Mouse (Mus musculus) C2C12 (cell line): ENCODE measurements around the gene Rptor. TPM values are rescaled to one million over a fixed set of nuclear protein-coding genes. Genes with fewer than 3 reads are reported as not detected.

ENCODE experiments used
- H3K27me3 ChIP-seq: one replicate; pipeline ENCODE4 v1.6.1; 2011; ENCODE audit not compliant: control insufficient read depth, insufficient read depth, insufficient read length
- H3K36me3 ChIP-seq: one replicate; pipeline ENCODE4 v1.6.1; 2011; ENCODE audit not compliant: control insufficient read depth, insufficient read depth
- H3K4me3 ChIP-seq: one replicate; pipeline ENCODE4 v1.5.1; 2011; ENCODE audit warnings: mild to moderate bottlenecking, control low read depth; ENCODE audit not compliant: poor library complexity, insufficient read depth, severe bottlenecking
- H3K79me2 ChIP-seq: one replicate; pipeline ENCODE4 v1.6.1; 2011; ENCODE audit not compliant: control insufficient read depth, insufficient read depth
- H3K79me3 ChIP-seq: one replicate; pipeline ENCODE4 v1.6.1; 2011; ENCODE audit warnings: low read depth, control low read depth
- H3ac ChIP-seq: one replicate; pipeline ENCODE3; 2011; ENCODE audit warnings: low read depth; ENCODE audit not compliant: control insufficient read depth, insufficient read length
- CEBPB ChIP-seq: IDR thresholded peaks from one replicate; pipeline ENCODE4 v1.6.1; 2011; ENCODE audit warnings: low read depth, mild to moderate bottlenecking, control low read depth, moderate library complexity
- CTCF ChIP-seq: IDR thresholded peaks from one replicate; pipeline ENCODE4 v1.5.1; 2011; ENCODE audit not compliant: control insufficient read depth, insufficient read depth, insufficient read length
- FOSL1 ChIP-seq: IDR thresholded peaks from one replicate; pipeline ENCODE4 v1.8.0; 2011; ENCODE audit warnings: mild to moderate bottlenecking, low read length; ENCODE audit not compliant: poor library complexity, insufficient read depth, severe bottlenecking
- MAX ChIP-seq: IDR thresholded peaks from one replicate; pipeline ENCODE4 v1.6.1; 2011; ENCODE audit warnings: mild to moderate bottlenecking, control low read depth
- MYOD1 ChIP-seq: IDR thresholded peaks from one replicate; pipeline ENCODE4 v1.6.1; 2011; ENCODE audit warnings: low read depth; ENCODE audit not compliant: control insufficient read depth, insufficient read length
- MYOG ChIP-seq: IDR thresholded peaks from one replicate; pipeline ENCODE4 v1.6.1; 2011; ENCODE audit not compliant: control insufficient read depth, insufficient read length; ENCODE audit errors: extremely low read depth
- USF1 ChIP-seq: IDR thresholded peaks from one replicate; pipeline ENCODE4 v1.6.1; 2011; ENCODE audit warnings: low read depth, mild to moderate bottlenecking, control low read depth, moderate library complexity
- long read RNA-seq, 2 experiments: library from polyadenylated mRNA; unstranded; transcript quantifications; one replicate each; pipeline ENCODE4 v2.0.0; 2019 to 2020
- polyA plus RNA-seq: library from polyadenylated mRNA; unstranded; fragments of >200 nt; fragmentation: generic; extraction: Trizol; gene quantifications from one replicate; pipeline ENCODE4 v1.2.1, GENCODE M21; 2012; ENCODE audit warnings: missing spikeins

The Rptor gene
- polyA plus RNA-seq = 34.8 TPM
- long read RNA-seq, experiment 1, partial matches to known transcripts = 13 of 17 reads
- long read RNA-seq, experiment 1, other reads (novel, unspliced or antisense) = 3 of 17 reads
- long read RNA-seq, experiment 2, full-length matches to known transcripts = 15 of 85 reads
- long read RNA-seq, experiment 2, partial matches to known transcripts = 47 of 85 reads
- long read RNA-seq, experiment 2, other reads (novel, unspliced or antisense) = 23 of 85 reads

DNA sequence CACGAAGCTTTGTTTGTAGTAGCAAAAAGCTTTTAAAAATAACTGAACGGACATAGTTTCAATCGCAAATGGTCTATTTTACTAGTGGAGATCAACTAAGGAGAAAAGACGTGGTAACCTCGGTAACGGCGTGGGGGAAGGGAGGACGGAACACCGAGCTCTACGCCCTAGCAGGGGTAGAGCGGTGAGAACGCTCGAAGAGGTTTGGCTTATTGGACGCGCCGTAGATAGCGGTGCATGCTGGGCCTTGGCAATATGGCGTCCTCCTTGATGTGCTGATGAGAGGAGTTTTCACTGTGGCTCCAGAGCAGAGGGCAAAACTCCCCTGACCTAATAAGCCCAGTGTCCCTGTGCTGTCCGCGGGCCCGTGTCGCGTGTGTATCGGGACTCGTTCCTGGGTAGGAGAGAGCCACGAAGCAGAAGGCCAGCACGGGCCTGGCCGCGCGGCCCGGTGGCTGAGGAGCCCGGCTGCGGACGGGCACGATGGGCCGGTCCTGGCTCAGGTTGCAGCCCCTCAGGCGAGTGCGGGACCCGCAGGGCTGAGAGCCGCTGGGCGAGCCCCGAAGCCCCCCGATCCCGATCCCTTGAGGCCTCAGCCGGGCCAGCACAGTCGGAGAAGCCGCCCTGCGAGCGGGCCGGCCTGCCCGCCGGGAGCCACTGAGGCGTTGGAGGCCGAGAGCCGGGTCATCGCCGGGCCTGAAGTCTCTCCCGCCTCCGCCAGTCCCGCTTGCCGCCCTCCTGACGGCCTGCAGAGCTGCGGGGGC is at the start of gene Rptor:
Gene Rptor, plus strand, starts transcription at position 143 of the 764 bp plus-strand sequence.
- peaks cover 51% of the 10 kb centered on the region for H3K79me2 ChIP-seq
- no peaks in the 10 kb centered on the region for H3K27me3 ChIP-seq
- peak within 1 kb of the TSS; percentile 99 for H3ac ChIP-seq
- H3K79me3 ChIP-seq = peaks cover 48% of the 10 kb centered on the region
- H3K4me3 ChIP-seq = peak within 1 kb of the TSS; percentile 82
- TF ChIP-seq MYOG (no peak), USF1 (no peak), MAX (peak; percentile 92)
- peaks cover 18% of the 10 kb centered on the region for H3K36me3 ChIP-seq

DNA sequence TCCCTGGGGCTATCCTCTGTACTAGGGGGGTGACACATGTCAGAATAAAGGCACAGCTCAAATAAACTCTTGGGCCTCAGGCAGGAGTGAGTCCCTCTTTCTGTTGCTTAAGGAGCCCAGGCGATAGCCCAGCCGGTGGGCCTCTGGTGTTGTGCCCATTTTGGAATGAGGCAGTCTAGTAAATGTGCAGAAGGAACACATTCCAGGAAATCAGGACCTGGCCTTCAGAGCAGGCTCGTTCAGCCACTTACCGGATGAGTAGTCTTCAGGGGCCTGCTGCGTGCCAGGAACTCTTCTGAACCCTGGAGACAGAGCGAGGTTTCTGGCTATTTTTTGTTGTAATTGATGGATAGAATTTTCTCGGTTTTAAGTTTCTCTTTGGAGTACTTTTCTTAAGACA is 48.0 kb upstream of the Rptor start:
- TF ChIP-seq CTCF (no peak), MYOD1 (no peak), FOSL1 (no peak), MAX (no peak), MYOG (no peak), CEBPB (no peak), USF1 (no peak)
- Histone ChIP-seq H3K36me3 (no peaks in the 10 kb centered on the region), H3K27me3 (peaks cover 3% of the 10 kb centered on the region), H3ac (no peak overlapping the region), H3K79me2 (no peaks in the 10 kb centered on the region), H3K79me3 (no peaks in the 10 kb centered on the region), H3K4me3 (no peak overlapping the region)

DNA sequence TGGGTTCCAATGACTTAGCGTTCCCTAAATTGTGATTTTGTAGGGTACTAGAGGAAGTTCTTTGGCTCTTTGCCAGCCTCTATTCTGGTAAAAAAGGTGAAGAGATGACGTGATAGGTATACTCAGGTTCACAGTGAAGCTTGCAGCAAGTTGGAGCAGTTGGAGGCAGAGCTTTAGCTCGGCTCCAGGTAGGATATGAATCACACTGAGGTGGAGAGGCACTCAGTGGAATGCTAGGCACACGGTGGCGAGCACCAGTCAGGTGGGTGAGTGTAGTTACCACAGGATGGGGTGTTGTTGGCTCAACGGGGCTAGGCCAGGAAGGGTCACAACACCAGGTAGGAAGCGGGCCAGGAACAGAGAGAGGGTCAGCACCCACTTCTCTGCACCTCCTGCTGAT is 47.5 kb upstream of the Rptor start:
- Histone ChIP-seq H3K79me2 (no peaks in the 10 kb centered on the region), H3ac (no peak overlapping the region), H3K27me3 (peaks cover 7% of the 10 kb centered on the region), H3K36me3 (no peaks in the 10 kb centered on the region), H3K4me3 (no peak overlapping the region), H3K79me3 (no peaks in the 10 kb centered on the region)
- TF ChIP-seq MYOG (no peak), CEBPB (no peak), MAX (no peak), CTCF (no peak), USF1 (no peak), FOSL1 (no peak), MYOD1 (no peak)

DNA sequence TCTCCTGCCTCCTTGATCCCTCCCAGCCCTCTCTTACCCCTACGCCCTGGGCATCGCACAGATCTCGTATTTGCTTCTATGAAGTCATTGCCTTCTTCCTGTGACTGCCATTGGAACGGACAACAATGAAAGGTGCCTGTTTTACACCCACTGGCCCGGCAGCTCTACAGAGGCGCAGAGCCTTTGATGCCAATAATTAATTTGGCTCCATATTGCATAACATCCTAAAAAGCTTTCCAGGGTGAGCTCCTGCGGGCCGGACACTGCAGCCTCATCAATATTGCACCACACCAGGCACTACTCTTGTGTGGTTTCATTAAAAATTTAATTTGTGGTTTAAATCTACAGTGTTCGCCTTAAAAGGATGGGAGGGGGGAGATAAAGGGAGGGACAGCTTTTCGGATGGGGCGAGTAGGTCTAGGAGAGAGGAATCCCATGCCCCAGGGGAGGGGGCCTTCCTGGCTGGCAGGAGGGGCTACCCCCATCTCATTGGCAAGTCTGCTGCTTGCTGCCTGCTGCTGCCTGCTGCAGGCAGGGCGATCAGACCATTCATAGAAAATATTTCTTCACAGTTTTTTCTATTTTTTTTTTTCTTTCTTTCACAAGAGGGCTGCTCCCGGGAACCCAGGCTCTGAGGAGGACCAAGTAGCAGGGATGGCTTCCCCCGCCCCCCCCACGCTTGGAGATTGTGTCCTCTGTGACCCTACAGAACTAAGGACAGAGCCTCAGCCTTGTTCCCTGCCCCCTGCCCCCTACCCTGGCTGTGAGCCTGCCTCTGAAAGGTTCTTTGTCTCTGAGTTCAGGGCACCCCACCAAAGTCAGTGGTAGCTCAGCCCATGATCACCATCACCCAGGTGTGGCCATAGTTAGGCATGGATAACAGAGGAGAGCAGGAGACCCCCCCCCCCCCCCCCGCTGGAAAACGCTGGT is 44.5 kb upstream of the Rptor start:
- H3ac ChIP-seq = no peak overlapping the region
- H3K36me3 ChIP-seq = no peaks in the 10 kb centered on the region
- peaks cover 20% of the 10 kb centered on the region for H3K27me3 ChIP-seq
- TF ChIP-seq MAX (no peak), CEBPB (no peak), MYOG (no peak), USF1 (no peak), CTCF (no peak), MYOD1 (no peak), FOSL1 (no peak)
- no peak overlapping the region for H3K4me3 ChIP-seq
- H3K79me2 ChIP-seq = no peaks in the 10 kb centered on the region
- H3K79me3 ChIP-seq = no peaks in the 10 kb centered on the region

DNA sequence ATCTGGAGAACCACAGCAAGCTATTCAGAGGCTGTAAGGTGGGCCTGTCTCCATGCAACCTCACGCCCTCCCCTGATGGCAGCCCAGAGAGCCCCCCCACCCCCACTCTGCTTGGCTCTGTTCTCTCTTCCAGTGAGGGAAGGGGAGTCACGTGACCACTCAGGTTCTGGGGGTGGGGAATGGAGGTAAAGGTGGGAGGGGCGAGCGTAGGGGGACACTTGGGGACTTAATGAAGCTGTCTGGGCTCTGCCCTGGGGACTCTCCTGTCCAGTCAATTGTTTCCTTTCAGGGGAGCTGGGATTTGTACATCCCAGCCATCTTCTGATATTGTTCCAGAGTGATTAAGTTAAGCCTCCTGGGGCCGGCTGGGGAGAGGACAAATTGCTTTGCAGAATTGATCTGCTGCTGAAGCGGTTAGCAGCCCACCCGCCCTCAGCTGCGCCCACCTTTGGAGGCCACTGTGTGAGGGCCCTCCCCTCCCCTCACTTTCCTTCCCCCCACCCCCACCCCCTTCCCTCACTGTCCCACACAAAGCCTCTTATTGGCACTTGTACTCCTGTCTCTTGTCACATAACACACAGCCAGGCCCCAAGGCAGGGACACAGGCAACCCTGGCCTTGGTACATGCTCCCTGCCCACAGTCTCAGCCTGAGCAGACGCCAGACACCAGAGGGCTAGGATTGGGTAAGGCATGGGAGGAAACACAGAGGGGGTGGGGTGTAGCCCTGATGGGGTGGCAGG is 43.7 kb upstream of the Rptor start:
- Histone ChIP-seq H3K36me3 (no peaks in the 10 kb centered on the region), H3K4me3 (no peak overlapping the region), H3ac (no peak overlapping the region), H3K27me3 (peaks cover 28% of the 10 kb centered on the region), H3K79me2 (no peaks in the 10 kb centered on the region), H3K79me3 (no peaks in the 10 kb centered on the region)
- TF ChIP-seq CEBPB = no peak
- no peak for TF ChIP-seq USF1
- no peak for TF ChIP-seq FOSL1
- no peak for TF ChIP-seq CTCF
- no peak for TF ChIP-seq MYOG
- TF ChIP-seq MAX = no peak
- TF ChIP-seq MYOD1 = no peak
